Mouse (Mus musculus): ENCODE results near the gene Prpf4.

The Prpf4 gene

GRCm38 (mm10) chr4:62389592-62390512 lies 18.7 kb upstream of the Prpf4 start:
- no peak for DNase-seq

GRCm38 (mm10) chr4:62391892-62392291 lies 16.7 kb upstream of the Prpf4 start:
- no peak for DNase-seq

- DNase-seq = no peak
These were observed 15.1 kb upstream of the Prpf4 start for GRCm38 (mm10) chr4:62393459-62393858.

DNA sequence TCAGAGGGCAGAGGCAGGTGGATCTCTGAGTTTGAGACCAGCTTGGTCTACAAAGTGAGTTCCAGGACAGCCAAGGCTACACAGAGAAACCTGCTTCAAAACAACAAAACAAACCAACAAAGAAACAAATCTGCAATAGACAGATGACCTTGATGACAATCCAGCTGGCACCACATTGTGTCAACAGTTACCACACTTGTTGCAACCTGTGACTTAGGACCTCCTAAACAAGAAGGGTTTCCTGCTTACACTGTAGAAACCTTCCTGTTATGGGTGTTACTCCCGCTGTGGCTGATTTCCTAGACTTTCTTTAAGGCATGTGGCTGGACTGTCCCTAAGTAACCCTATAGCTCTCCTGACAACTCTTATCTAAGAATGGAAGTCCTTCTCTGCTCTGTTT lies 12.8 kb upstream of the Prpf4 start:
- DNase-seq = no peak

DNA sequence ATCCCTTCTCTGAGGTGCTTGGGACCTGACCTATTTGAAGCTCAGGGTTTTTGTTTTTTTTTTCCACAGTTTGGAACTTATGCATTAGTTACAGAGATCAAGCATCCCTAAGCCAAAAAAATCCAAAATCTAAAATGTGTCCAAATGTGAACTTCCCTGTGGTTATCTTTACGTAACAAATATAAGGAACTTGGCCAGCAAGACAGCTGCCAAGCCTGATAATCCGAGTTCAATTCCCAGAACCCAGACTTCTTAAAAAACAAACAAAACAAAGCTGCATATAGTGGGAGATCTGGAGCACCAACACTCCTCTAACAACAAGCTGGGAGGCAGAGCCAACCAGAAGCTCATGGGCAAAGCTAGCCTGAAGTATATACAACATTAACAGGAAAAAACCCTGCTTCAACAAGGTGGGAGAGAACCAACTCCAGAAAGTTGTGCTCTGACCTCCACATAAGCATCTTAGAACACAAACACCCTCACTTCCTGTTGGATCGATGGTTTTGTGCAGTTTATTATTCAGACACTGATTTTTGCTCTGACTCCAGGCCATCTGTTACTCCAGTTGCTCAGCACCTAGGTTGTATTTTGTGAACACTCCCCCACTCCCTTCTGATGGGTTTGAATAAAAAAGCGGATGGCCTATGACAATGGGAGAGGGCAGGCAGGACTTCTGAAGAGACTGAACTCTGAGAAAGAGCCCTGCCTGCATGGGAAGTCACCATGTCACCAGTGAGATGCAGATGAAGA lies 10.8 kb upstream of the Prpf4 start:
- no peak for DNase-seq

DNA sequence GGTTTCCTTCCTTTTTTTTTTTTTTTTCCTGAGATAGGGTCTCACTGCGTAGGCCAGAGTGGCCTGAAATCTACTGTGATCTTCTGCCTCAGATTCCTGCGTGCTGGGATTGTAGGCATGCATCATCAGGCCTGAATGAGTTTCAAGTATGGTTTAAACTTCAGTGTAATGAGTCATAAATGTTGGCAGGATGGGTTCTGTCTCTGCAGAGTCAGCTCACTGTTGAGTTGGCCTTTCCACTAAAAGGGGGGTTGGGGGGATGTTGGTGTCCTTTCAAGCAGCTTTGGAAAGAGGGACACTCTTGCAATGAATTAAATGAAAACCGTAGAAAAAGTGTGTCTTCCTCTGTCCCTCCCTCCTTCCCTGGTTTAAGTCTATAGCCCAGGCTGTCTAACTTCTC lies 9.6 kb upstream of the Prpf4 start:
- no peak for DNase-seq

DNA sequence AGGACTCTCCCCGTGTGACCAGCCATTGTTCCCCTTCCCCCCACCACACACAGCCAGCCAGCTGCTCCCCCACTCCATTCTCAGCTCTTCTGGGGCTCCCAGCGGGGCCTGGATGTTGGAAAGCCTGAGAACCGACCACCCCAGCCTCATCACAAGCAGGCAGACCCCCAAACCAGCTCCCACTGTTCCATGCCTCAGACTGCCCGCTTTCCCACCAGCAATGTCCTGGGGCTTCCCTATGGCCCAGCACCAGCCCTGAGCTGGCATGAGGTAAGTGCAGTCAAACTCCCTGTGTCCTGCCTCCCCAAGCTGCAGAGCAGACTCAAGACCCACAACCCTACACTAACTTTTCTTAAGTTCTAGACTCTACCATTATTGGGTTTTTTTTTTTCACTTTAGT lies 2.5 kb upstream of the Prpf4 start:
- no peak for DNase-seq

- DNase-seq = peak; percentile 45
These were observed 641 bp upstream of the Prpf4 start for GRCm38 (mm10) chr4:62407730-62408582.

DNA sequence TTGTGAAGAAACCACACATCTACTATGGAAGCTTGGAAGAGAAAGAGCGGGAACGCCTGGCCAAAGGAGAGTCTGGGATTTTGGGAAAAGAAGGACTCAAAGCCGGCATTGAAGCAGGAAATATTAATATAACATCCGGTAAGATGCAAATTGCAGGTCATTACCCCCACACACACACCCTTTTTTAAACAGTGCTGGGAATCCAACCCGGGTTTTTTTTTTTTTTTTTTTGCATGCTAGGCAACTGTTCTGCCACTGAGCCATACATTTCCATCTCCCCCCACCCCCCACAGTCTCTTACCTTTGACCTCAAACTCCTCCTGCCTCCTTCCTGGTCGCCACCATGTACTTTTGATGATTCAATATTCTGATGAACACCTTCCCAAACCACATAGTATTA lies 1.0 kb downstream of the Prpf4 start:
- DNase-seq = no peak

DNA sequence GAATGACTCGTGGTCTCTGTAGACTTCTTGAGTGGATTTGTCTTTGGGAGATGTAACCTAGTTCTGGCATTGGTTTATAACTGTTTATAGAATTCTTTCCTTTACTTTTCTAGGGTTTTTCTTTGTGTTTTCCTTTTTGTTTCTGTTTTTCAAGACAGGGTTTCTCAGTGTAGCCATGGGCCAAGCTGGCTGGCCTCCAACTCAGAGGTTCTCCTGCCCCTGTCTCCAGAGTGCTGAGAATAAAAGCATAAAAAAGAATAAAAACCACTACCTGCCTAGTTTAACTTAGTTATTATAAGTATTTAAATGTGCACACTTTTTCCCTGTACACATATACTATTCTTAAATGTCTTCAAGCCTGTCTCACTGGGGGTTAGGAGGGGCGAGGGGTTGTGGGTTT lies 1.7 kb downstream of the Prpf4 start:
- no peak for DNase-seq

- no peak for DNase-seq
These were observed 3.0 kb downstream of the Prpf4 start for GRCm38 (mm10) chr4:62411606-62412005.

GRCm38 (mm10) chr4:62418448-62418847 lies 9.9 kb downstream of the Prpf4 start:
- no peak for DNase-seq

GRCm38 (mm10) chr4:62419091-62419490 lies 10.5 kb downstream of the Prpf4 start:
- no peak for DNase-seq

GRCm38 (mm10) chr4:62425891-62426290 lies 17.3 kb downstream of the Prpf4 start:
- DNase-seq = no peak

- no peak for DNase-seq
These were observed 19.6 kb downstream of the Prpf4 start for GRCm38 (mm10) chr4:62427978-62428758.

- no peak for DNase-seq
These were observed 21.0 kb downstream of the Prpf4 start for GRCm38 (mm10) chr4:62429616-62430015.

DNA sequence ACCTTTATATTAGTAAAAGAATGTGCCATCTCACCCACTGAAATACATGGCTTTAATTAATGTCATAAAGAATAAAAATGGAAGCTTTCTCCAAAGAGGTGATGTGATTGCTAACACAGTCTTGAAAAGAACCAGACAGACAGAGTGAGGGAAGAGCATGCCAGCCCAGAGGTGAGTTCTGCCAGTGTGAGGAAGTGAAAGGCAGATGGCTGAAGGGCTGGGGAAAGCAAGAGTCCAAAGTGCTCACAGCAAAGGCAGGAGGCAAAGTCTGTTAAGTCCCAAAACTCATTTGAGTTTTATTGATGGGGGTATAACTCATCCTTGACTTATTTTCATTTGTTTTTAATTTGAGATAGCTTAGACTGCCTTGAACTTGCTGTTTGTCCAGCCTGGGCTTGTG lies 22.1 kb downstream of the Prpf4 start:
- DNase-seq = no peak

- DNase-seq = no peak
These were observed 22.9 kb downstream of the Prpf4 start for GRCm38 (mm10) chr4:62431522-62431921.

GRCm38 (mm10) chr4:62433939-62434870 lies 25.6 kb downstream of the Prpf4 start:
- DNase-seq = no peak

DNA sequence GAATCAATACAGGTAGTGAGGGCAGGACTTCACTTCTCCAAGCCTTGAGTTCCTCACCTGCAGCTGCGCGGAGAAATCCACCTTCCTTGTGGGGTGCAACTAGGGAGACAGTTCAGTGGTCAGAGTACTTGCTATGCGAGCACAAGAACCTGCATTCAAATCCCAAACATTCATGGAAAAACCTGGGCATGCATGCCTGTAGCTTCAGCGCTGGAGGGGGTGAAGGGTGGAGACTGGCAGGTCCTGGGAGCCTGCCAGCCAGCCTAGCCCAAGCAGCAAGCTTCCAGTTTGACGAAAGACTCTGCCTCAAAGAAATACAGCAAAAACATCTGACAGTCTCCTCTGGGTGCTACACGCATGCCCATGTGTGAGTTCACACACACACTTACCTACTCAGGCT lies 26.5 kb downstream of the Prpf4 start, which contains the start of gene Rnf183:
Gene Rnf183 (minus strand): TSS at position 172 of the 400 bp plus-strand sequence.
- no peak for DNase-seq

DNA sequence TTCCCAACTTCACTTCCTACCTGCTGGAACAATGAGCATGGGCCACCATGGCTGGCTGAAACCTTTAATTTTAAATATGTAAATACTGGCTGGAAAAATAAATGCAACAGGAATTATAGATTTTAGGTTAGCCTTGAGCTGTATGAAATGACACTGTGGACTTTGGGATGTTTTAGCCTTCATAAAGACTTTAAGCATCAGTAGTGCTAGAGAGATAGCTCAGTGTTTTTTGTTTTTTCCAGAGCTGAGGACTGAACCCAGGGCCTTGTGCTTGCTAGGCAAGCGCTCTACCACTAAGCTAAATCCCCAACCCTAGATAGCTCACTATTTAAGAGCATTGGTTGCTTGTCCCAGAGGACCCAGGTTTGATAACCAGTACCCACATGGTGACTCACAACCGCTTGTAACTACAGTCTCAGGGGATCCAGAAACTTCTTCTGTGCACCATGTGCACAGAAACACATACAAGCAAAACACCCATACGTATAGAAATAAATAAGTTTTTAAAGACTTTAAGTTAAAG lies 28.7 kb downstream of the Prpf4 start:
- DNase-seq = no peak

Measured in right cerebral cortex, postnatal 25 days (tissue).